Mouse (Mus musculus): Measurements from ENCODE around the gene Ecd. TPM values are rescaled to one million over a fixed set of nuclear protein-coding genes. Genes with fewer than 3 reads are reported as not detected.
"Not testable (repeated sequence)": the region's sequence is repeated elsewhere in the genome, so short reads cannot be mapped to it uniquely, and the experiment has no call there.

Gene Ecd
- total and polyA plus RNA-seq, 2 experiments from 2014 or later = 36.3 to 42.6 TPM

DNA sequence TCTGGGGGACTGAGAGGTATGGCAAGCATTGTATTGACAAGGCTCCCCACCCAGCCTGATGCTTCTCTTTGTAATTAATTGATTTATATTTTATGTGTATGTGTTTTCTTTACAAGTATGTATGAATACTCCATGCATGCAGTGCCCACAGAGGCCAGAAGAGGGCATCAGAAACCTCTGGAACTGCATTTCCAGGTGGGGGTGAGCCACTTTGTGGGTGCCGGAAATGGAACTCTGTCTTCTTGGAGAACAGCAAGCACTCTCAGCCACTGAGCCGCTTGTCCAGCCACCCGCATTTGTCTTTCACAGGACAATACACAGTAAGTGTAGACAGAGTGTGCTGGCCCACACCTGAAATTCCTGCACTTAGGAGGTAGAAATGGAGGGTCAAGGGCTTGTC, 28.5 kb downstream of the Ecd start:
- Histone ChIP-seq H3K9ac (replicated peaks; ENCODE audit: low read length, poor library complexity, severe bottlenecking) (no peak overlapping the region), H3K4me3 (ENCODE audit: low read depth, low read length) (no peak overlapping the region), H3K9me3 (ENCODE audit: low read length) (no peaks in the 10 kb centered on the region), H3K27me3 (ENCODE audit: insufficient read depth, low read length) (no peaks in the 10 kb centered on the region), H3K4me2 (ENCODE audit: low read depth, low read length, poor library complexity, severe bottlenecking) (no peak overlapping the region), H3K36me3 (ENCODE audit: insufficient read depth, low read length) (peaks cover 31% of the 10 kb centered on the region), H3K27ac (ENCODE audit: low read depth, low read length) (no peak overlapping the region), H3K4me1 (ENCODE audit: insufficient read depth, low read length) (no peaks in the 10 kb centered on the region)
- ATAC-seq (ENCODE audit: low FRiP score) = no peak
- DNase-seq (ENCODE audit: low spot score) = peak; percentile 16
- TF ChIP-seq CTCF (IDR thresholded peaks at IDR 0.05) = peak; percentile 70
- WGBS = 77% methylated on average over 3 of the region's 3 CpGs

DNA sequence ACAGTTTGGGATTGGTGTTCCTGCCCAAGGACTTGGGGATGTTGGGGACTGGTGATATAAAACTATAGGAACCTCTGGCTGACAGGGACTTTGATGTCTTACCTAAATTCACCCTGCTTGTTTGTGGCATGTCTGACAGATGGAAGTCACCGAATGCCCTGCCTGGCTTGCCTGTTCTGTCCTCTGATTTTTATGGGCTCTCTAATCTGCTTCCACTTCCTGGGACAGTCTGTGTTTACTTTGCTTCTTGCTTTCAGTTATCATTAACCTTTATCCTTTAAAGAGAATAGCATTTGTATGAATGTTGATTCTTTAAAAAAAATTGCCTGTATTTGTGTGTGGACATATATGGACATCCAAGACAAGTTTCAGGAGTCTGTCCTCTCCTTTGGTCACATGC, 32.8 kb downstream of the Ecd start:
- WGBS = 90% methylated on average over 1 of the region's 1 CpGs
- DNase-seq (ENCODE audit: low spot score) (no peak), ATAC-seq (ENCODE audit: low FRiP score) (no peak)
- Histone ChIP-seq H3K4me3 (ENCODE audit: low read depth, low read length) (no peak overlapping the region), H3K27me3 (ENCODE audit: insufficient read depth, low read length) (no peaks in the 10 kb centered on the region), H3K36me3 (ENCODE audit: insufficient read depth, low read length) (peaks cover 27% of the 10 kb centered on the region), H3K9me3 (ENCODE audit: low read length) (no peaks in the 10 kb centered on the region), H3K9ac (replicated peaks; ENCODE audit: low read length, poor library complexity, severe bottlenecking) (no peak overlapping the region), H3K4me2 (ENCODE audit: low read depth, low read length, poor library complexity, severe bottlenecking) (no peak overlapping the region), H3K27ac (ENCODE audit: low read depth, low read length) (no peak overlapping the region), H3K4me1 (ENCODE audit: insufficient read depth, low read length) (no peaks in the 10 kb centered on the region)
- no peak for TF ChIP-seq CTCF (IDR thresholded peaks at IDR 0.05)

DNA sequence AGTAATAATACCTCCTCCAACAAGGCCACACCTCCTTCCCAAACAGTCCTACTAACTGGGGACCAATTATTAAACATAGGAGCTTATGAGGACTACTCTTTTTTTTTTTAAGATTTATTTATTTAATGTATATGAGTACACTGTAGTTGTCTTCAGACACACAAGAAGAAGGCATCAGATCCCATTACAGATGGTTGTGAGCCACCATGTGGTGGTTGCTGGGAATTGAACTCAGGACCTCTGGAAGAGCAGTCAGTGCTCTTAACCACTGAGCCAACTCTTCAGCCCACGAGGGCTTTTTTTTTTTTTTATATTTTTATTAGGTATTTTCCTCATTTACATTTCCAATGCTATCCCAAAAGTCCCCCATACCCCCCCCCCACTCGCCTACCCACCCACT, 42.8 kb downstream of the Ecd start:
- peak; percentile 39 for TF ChIP-seq CTCF (IDR thresholded peaks at IDR 0.05)
- not testable (repeated sequence) for H3K4me1 ChIP-seq (ENCODE audit: insufficient read depth, low read length); ATAC-seq (ENCODE audit: low FRiP score); H3K36me3 ChIP-seq (ENCODE audit: insufficient read depth, low read length); H3K4me2 ChIP-seq (ENCODE audit: low read depth, low read length, poor library complexity, severe bottlenecking); H3K27me3 ChIP-seq (ENCODE audit: insufficient read depth, low read length); H3K9me3 ChIP-seq (ENCODE audit: low read length); DNase-seq (ENCODE audit: low spot score); H3K27ac ChIP-seq (ENCODE audit: low read depth, low read length); H3K4me3 ChIP-seq (ENCODE audit: low read depth, low read length); H3K9ac ChIP-seq (replicated peaks; ENCODE audit: low read length, poor library complexity, severe bottlenecking)
- WGBS = 65% methylated on average over 2 of the region's 2 CpGs

DNA sequence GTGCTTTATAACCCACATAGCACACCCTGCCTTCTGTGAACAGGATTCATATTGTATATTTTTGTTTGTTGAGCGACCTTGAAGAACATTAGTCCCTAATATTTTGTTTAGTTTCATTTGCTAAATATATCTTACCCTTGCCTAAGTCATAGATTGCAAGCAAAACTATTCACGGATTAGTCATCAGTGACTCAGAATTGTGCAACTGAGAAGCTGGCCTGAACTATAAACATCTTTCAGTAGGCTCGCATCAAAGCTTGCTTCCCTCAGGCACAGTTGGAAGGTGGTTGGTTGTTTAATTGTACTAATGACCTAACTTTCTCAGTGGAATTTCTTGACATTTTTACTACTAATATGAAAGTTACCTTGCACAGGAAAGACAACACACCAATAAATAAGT, 49.8 kb downstream of the Ecd start:
- Histone ChIP-seq H3K27ac (ENCODE audit: low read depth, low read length) (no peak overlapping the region), H3K4me2 (ENCODE audit: low read depth, low read length, poor library complexity, severe bottlenecking) (no peak overlapping the region)
- 77% methylated on average over 3 of the region's 3 CpGs for WGBS

GRCm38 (mm10) chr14:20297616-20298015, 50.3 kb downstream of the Ecd start:
- Histone ChIP-seq H3K9me3 (ENCODE audit: low read length) (no peaks in the 10 kb centered on the region), H3K27ac (ENCODE audit: low read depth, low read length) (no peak overlapping the region), H3K4me1 (ENCODE audit: insufficient read depth, low read length) (no peaks in the 10 kb centered on the region), H3K27me3 (ENCODE audit: insufficient read depth, low read length) (no peaks in the 10 kb centered on the region), H3K4me3 (ENCODE audit: low read depth, low read length) (no peak overlapping the region), H3K36me3 (ENCODE audit: insufficient read depth, low read length) (no peaks in the 10 kb centered on the region), H3K4me2 (ENCODE audit: low read depth, low read length, poor library complexity, severe bottlenecking) (no peak overlapping the region), H3K9ac (replicated peaks; ENCODE audit: low read length, poor library complexity, severe bottlenecking) (no peak overlapping the region)
- no peak for ATAC-seq (ENCODE audit: low FRiP score)
- DNase-seq (ENCODE audit: low spot score) = no peak
- TF ChIP-seq CTCF (IDR thresholded peaks at IDR 0.05) = no peak; the same call in 1 of the 2 replicates
- 85% methylated on average over 3 of the region's 3 CpGs for WGBS

More for the DNA sequence above, 49.8 kb downstream of the Ecd start:
- H3K4me1 ChIP-seq (ENCODE audit: insufficient read depth, low read length) = no peaks in the 10 kb centered on the region
- no peak overlapping the region for H3K9ac ChIP-seq (replicated peaks; ENCODE audit: low read length, poor library complexity, severe bottlenecking)
- DNase-seq (ENCODE audit: low spot score) = no peak
- H3K27me3 ChIP-seq (ENCODE audit: insufficient read depth, low read length) = no peaks in the 10 kb centered on the region
- TF ChIP-seq CTCF (IDR thresholded peaks at IDR 0.05) = no peak
- H3K9me3 ChIP-seq (ENCODE audit: low read length) = no peaks in the 10 kb centered on the region
- H3K36me3 ChIP-seq (ENCODE audit: insufficient read depth, low read length) = no peaks in the 10 kb centered on the region
- ATAC-seq (ENCODE audit: low FRiP score) = no peak
- no peak overlapping the region for H3K4me3 ChIP-seq (ENCODE audit: low read depth, low read length)

DNA sequence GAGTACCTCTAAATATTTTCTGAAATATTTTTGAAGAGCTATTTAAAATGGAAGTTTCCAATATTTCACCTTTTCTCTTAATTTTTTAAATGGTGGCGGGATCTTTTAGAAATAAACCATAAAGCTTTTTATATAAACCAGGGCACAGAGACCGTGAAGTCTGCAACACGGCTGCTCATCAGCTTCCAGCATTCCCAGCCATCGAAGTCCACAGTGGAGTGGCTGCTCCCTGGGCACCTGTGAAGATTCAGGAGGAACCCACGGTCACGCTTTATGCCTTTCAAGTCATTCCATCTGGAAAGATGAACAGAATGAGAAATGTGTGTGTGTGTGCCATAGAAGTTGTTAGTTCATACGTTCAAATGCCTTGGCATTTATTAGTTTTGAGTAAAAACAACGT, 53.0 kb downstream of the Ecd start:
- H3K9ac ChIP-seq (replicated peaks; ENCODE audit: low read length, poor library complexity, severe bottlenecking) = 0 out of 2 replicates have a peak overlapping the region, but pooled peaks have one; percentile 33
- H3K9me3 ChIP-seq (ENCODE audit: low read length) = no peaks in the 10 kb centered on the region
- peak overlapping the region; percentile 58 for H3K4me2 ChIP-seq (ENCODE audit: low read depth, low read length, poor library complexity, severe bottlenecking)
- no peaks in the 10 kb centered on the region for H3K36me3 ChIP-seq (ENCODE audit: insufficient read depth, low read length)
- no peaks in the 10 kb centered on the region for H3K4me1 ChIP-seq (ENCODE audit: insufficient read depth, low read length)
- no peak for DNase-seq (ENCODE audit: low spot score)
- no peak for TF ChIP-seq CTCF (IDR thresholded peaks at IDR 0.05)
- WGBS = 51% methylated on average over 8 of the region's 8 CpGs
- ATAC-seq (ENCODE audit: low FRiP score) = no peak
- no peak overlapping the region for H3K27ac ChIP-seq (ENCODE audit: low read depth, low read length)
- H3K4me3 ChIP-seq (ENCODE audit: low read depth, low read length) = peak overlapping the region; percentile 52
- no peaks in the 10 kb centered on the region for H3K27me3 ChIP-seq (ENCODE audit: insufficient read depth, low read length)
